Mouse (Mus musculus): Measurements from ENCODE around the gene Tmem50a. TPM values are rescaled to one million over a fixed set of nuclear protein-coding genes. Genes with fewer than 3 reads are reported as not detected.
A peak's percentile ranks its signal among the peaks of the same experiment; 100 is the strongest.

Gene Tmem50a
- 132 and 149 TPM in 2 replicates for polyA plus RNA-seq (2016; fragmentation: Nextera tagmentation; extraction: Ambion mirVana)

DNA sequence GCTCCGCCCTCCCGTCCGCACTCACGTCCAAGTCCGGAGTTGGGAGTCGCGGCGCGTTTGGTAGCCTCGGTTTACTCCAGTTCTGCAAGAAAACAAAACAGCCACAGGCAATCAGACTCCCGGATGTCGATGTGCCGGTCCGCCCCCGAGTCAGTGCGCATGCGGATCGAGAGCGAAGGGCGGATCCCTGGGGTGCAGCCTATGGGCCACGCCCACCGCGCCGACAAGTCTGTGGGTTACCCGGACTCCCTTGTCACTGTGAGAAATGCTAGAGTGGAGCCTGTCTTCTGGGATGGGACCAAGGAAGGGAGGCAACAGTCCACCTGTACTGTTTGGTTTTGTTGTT is at the start of gene Tmem50a:
TSS of gene Tmem50a (minus strand) at position 161 of the 346 bp plus-strand sequence.
- Histone ChIP-seq H3K4me1 (replicated peaks) (peaks cover 22% of the 10 kb centered on the region), H3K27me3 (ENCODE audit: insufficient read depth, poor library complexity, severe bottlenecking) (no peaks in the 10 kb centered on the region), H3K36me3 (peaks cover 26% of the 10 kb centered on the region), H3K9me3 (peaks cover 4% of the 10 kb centered on the region; the same call in 1 of the 2 replicates), H3K4me3 (peak within 1 kb of the TSS; percentile 69), H3K27ac (peak within 1 kb of the TSS; percentile 89)
- peak; percentile 92 for DNase-seq (ENCODE audit: low spot score)
- WGBS = 0% methylated on average over 25 of the region's 25 CpGs

DNA sequence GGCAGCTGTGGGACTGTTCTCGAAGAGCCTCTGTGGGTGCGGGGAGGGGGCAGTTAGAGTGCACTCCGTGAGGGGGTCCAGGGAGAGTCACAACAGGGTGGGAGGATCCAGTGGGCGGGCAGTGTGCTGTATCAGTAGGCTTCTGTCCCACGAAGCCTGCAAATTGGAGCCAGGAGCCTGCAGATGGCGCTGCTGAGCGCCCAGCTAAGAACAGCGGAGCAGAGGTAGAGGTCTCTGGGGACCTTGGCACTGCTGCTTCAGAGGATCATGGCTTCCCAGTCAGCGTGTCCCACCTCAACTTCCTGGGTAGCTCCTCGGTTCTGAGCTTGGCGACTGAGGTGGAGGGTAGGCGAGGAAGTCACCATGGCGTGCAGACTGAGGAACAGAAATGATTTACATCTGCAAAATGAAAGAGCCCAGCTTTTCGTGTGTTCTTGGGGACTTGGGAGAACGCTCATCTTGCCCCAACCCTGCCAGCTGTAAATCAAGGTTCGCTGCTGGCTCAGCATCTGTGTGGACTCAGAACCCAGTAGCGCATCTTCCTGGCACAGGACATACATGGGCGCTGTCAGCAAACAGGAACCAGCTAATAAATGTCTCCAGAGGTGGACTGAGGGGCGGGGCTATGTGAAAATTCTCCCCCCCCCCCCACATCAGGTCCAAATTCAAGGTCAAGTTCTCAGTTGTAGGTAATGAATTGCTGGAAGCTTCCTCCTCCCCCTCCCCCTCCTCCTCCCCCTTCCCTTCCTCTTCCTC is 48.4 kb upstream of the Tmem50a start:
- peak; percentile 60 for DNase-seq (ENCODE audit: low spot score)
- H3K27ac ChIP-seq = peak overlapping the region; percentile 23; the same call in 1 of the 2 replicates
- 27% methylated on average over 19 of the region's 19 CpGs for WGBS
- H3K4me1 ChIP-seq (replicated peaks) = peaks cover 7% of the 10 kb centered on the region; the same call in 1 of the 2 replicates
- H3K27me3 ChIP-seq (ENCODE audit: insufficient read depth, poor library complexity, severe bottlenecking) = peaks cover 10% of the 10 kb centered on the region; the same call in 1 of the 2 replicates
- H3K9me3 ChIP-seq = no peaks in the 10 kb centered on the region
- no peaks in the 10 kb centered on the region for H3K36me3 ChIP-seq
- H3K4me3 ChIP-seq = 0 out of 2 replicates have a peak overlapping the region, but pooled peaks have one; percentile 18

DNA sequence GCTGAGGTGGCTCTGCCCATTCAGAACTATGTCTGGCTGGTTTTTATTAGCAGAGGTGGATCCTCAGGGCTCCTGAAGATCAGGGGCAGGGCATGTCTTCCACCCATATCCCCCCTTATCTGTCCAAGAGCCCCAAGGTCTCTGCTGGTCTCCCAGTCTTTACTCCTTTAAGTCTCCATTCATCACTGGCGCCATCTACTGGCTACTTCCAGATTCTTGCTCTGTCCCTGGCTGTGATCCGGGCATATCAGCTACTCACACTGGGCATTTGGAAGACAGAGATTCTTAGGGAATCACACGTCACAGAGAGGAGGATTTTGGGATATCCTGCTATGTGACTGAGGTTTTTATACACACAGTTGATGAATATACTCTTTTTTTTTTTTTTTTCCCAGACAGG is 41.5 kb upstream of the Tmem50a start:
- DNase-seq (ENCODE audit: low spot score) = peak; percentile 58
- Histone ChIP-seq H3K36me3 (no peaks in the 10 kb centered on the region), H3K27ac (no peak overlapping the region), H3K4me3 (no peak overlapping the region), H3K9me3 (no peaks in the 10 kb centered on the region), H3K27me3 (ENCODE audit: insufficient read depth, poor library complexity, severe bottlenecking) (peaks cover 35% of the 10 kb centered on the region), H3K4me1 (replicated peaks) (peaks cover 9% of the 10 kb centered on the region)
- 23% methylated on average over 3 of the region's 3 CpGs for WGBS

DNA sequence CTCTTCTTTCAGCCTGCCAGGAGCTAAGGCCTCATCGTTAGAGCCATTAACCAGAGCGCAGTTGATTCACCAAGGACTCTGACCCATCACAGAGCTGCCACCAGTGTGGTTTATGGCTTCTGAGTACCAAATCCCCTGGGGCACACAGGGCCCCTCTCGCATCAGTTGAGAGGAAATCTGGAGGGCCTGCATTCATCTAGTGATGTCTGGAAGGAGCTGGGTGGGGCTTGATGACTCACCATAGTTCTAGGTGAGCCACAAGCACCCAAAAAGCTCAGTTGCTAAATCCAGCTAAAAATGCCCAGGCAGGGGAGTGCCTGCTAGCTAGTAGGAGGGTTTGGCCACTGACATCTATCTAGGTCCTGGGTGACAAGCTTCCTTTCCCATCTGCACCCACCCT is 41.0 kb upstream of the Tmem50a start:
- no peak overlapping the region for H3K27ac ChIP-seq
- no peak for DNase-seq (ENCODE audit: low spot score)
- H3K27me3 ChIP-seq (ENCODE audit: insufficient read depth, poor library complexity, severe bottlenecking) = peaks cover 32% of the 10 kb centered on the region
- no peaks in the 10 kb centered on the region for H3K36me3 ChIP-seq
- H3K4me3 ChIP-seq = no peak overlapping the region
- peaks cover 9% of the 10 kb centered on the region for H3K4me1 ChIP-seq (replicated peaks)
- WGBS = 81% methylated on average over 3 of the region's 3 CpGs
- H3K9me3 ChIP-seq = no peaks in the 10 kb centered on the region

DNA sequence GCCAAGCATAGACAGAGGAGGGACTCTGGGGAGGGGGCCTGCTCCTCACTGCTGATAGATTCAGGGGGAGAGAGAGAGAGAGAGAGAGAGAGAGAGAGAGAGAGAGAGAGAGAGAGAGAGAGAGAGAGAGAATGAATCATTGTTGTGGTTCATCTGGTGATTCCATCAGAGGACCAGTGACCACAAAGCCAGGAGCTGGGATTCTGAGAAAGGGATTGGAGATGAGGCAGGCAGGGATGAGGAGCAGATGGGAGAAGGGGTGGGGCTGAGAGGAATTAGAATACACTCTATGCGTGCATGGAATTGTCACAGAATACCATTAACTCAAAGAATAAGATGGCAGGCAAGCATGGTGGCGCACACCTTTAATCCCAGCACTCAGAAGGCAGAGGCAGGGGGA is 40.4 kb upstream of the Tmem50a start:
- 85% methylated on average over 2 of the region's 2 CpGs for WGBS
- H3K27ac ChIP-seq = no peak overlapping the region

DNA sequence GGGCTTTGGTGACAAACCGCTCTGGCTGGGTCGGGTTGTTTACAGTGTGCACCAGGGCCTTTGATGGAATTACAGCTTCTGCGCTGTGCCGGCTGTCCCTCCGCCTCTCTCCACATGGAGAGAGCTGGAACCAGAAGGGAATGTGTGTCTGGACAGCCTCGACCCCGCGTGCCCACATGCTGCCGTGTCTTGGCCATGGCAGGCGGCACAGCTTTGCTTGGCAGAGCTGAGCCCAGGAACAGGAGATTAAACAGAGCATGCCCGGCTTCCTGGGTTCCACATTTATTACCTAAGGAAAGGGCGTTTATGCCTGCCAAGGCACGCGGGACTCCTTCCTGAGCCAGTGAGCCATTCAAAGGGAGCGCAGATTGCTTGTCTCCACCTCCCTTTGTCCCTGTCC is 39.6 kb upstream of the Tmem50a start:
- 34% methylated on average over 15 of the region's 15 CpGs for WGBS
- peaks cover 15% of the 10 kb centered on the region for H3K4me1 ChIP-seq (replicated peaks)
- H3K4me3 ChIP-seq = no peak overlapping the region
- H3K9me3 ChIP-seq = no peaks in the 10 kb centered on the region
- H3K36me3 ChIP-seq = no peaks in the 10 kb centered on the region
- H3K27ac ChIP-seq = no peak overlapping the region
- DNase-seq (ENCODE audit: low spot score) = no peak
- peaks cover 30% of the 10 kb centered on the region for H3K27me3 ChIP-seq (ENCODE audit: insufficient read depth, poor library complexity, severe bottlenecking)

More for the DNA sequence above, 40.4 kb upstream of the Tmem50a start:
- Histone ChIP-seq H3K27me3 (ENCODE audit: insufficient read depth, poor library complexity, severe bottlenecking) (peaks cover 30% of the 10 kb centered on the region), H3K9me3 (no peaks in the 10 kb centered on the region), H3K4me1 (replicated peaks) (peaks cover 15% of the 10 kb centered on the region), H3K36me3 (no peaks in the 10 kb centered on the region), H3K4me3 (no peak overlapping the region)
- DNase-seq (ENCODE audit: low spot score) = no peak

DNA sequence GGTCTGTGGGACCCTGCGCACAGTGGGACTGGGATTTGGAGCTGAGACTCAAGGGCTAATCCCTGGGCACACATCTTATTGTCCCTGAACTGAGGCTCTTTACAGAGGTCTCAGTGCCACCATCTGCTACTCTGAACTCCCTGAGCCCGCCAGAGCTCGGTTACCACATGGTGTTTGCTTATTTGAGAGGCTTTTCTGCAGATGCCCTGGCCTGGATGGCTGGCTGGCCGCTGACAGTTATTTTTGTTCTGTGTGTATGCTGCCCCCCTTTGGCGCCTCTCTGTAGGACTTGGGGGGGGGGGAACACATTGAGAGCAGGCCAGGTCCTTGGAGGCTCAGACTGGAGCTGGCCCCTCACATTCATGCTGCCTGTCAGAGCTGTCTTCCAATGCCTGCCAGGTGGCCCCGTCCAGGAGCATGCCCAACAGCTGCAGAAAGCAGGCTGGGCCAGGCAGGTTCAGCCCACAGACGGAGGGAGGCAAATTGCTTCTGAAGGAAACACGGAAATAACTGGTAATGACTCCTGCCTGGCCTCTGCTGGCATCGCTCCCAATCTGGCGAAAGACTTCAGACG is 35.8 kb upstream of the Tmem50a start:
- DNase-seq (ENCODE audit: low spot score) = peak; percentile 67
- Histone ChIP-seq H3K4me1 (replicated peaks) (peaks cover 20% of the 10 kb centered on the region), H3K36me3 (no peaks in the 10 kb centered on the region), H3K27me3 (ENCODE audit: insufficient read depth, poor library complexity, severe bottlenecking) (peaks cover 21% of the 10 kb centered on the region), H3K4me3 (no peak overlapping the region), H3K9me3 (no peaks in the 10 kb centered on the region), H3K27ac (peak overlapping the region; percentile 62; the same call in 1 of the 2 replicates)
- WGBS = 35% methylated on average over 11 of the region's 11 CpGs

DNA sequence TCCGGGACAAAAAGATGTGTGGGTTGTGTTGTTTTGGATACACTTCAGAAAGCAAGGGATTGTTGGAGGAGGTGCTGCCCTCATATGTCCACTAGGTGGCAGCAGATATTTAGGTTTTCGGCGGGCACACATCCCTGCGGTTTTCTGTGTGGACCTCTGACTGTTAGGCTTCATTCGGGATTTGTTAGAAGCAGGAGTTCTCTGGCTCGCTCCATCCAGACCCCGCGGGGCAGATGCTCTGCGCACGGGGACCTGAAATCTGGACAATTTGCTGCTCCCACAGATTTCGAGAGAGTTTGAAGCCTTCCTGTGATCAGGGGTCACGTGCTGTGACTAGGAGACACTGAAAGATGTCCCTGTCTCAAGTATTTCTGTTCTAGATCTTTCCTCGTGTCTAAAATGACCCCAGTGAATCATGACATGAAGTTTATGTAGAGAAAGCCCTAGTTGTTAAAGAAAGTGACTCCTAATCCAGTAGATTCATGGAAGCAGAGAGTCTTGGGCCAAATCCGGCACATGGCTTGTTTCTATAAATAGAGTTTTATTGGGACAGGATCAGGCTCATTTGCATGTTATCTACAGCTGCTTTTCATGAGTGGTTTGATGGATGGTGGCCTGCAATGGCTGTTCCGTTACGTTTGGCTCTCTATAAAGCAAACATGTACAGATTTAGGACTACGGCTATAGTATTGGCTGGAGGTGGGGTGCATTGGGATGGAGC is 31.4 kb upstream of the Tmem50a start:
- peaks cover 19% of the 10 kb centered on the region for H3K4me1 ChIP-seq (replicated peaks)
- H3K4me3 ChIP-seq = peak overlapping the region; percentile 38
- 21% methylated on average over 17 of the region's 17 CpGs for WGBS
- H3K9me3 ChIP-seq = no peaks in the 10 kb centered on the region
- no peak overlapping the region for H3K27ac ChIP-seq
- peak; percentile 79 for DNase-seq (ENCODE audit: low spot score)
- H3K36me3 ChIP-seq = no peaks in the 10 kb centered on the region
- peaks cover 34% of the 10 kb centered on the region for H3K27me3 ChIP-seq (ENCODE audit: insufficient read depth, poor library complexity, severe bottlenecking)

DNA sequence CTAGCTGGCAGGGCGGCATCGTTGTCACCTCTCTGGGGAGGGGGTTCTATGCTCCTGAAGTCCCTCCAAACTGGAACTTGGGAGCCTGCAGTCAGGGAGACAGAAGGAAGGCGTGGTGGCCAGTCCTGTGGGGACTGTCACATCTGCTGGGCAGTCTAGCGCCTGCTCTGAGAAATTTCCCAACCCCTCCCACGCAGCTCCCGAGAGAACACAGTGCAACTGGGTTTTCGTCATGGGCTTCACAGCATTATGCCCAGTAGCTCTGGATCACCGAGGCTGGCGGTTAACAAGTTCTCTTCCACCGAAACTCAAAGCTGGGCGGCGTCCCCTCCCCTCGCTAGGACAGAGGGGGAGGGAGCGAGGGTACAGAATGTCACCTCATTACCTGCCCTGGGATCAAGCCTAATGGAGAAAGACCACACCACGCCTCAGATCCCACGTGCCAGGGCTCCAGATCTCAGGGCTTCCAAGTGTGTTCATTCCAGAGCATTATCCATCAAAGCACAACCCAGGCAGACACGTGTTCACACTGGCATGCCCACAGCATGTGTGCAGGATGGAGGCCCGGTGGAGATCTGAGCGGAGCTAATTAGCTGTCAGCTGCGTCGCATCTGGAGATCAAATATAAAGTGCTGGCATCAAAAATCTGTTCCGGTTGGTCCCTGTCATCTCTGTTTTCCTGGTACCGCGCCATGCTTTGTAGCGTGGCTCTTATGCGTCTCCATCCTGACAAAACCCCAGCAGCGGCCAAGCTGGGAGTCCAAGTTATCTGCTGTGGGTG is 29.1 kb upstream of the Tmem50a start:
- no peaks in the 10 kb centered on the region for H3K36me3 ChIP-seq
- 52% methylated on average over 27 of the region's 27 CpGs for WGBS
- H3K4me3 ChIP-seq = no peak overlapping the region
- no peaks in the 10 kb centered on the region for H3K9me3 ChIP-seq
- DNase-seq (ENCODE audit: low spot score) = no peak
- peaks cover 38% of the 10 kb centered on the region for H3K27me3 ChIP-seq (ENCODE audit: insufficient read depth, poor library complexity, severe bottlenecking)
- H3K27ac ChIP-seq = no peak overlapping the region
- peaks cover 19% of the 10 kb centered on the region for H3K4me1 ChIP-seq (replicated peaks)

DNA sequence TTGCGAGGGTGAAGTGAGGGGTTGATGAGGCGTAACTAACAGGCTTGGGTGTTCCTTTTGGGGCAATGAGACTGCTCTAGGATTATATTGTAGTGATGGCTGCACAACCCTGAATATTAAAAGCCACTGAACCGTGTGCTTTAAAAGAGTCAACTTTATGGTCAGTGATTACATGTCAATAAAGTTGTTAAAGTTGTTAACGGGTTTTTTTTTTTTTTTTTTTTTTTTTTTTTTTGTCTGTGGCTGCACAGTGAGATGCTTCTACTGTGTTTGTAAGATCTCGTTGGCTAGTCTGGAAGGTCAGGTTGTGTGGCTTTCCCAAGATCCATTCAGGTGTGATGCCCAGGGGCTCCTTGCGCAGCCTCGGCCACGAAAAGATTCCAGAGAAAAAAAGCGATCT is 25.1 kb upstream of the Tmem50a start:
- Histone ChIP-seq H3K4me3 (no peak overlapping the region), H3K4me1 (replicated peaks) (peaks cover 14% of the 10 kb centered on the region), H3K9me3 (no peaks in the 10 kb centered on the region), H3K27ac (no peak overlapping the region), H3K27me3 (ENCODE audit: insufficient read depth, poor library complexity, severe bottlenecking) (peaks cover 31% of the 10 kb centered on the region), H3K36me3 (peaks cover 28% of the 10 kb centered on the region)
- DNase-seq (ENCODE audit: low spot score) = no peak
- 67% methylated on average over 9 of the region's 9 CpGs for WGBS

DNA sequence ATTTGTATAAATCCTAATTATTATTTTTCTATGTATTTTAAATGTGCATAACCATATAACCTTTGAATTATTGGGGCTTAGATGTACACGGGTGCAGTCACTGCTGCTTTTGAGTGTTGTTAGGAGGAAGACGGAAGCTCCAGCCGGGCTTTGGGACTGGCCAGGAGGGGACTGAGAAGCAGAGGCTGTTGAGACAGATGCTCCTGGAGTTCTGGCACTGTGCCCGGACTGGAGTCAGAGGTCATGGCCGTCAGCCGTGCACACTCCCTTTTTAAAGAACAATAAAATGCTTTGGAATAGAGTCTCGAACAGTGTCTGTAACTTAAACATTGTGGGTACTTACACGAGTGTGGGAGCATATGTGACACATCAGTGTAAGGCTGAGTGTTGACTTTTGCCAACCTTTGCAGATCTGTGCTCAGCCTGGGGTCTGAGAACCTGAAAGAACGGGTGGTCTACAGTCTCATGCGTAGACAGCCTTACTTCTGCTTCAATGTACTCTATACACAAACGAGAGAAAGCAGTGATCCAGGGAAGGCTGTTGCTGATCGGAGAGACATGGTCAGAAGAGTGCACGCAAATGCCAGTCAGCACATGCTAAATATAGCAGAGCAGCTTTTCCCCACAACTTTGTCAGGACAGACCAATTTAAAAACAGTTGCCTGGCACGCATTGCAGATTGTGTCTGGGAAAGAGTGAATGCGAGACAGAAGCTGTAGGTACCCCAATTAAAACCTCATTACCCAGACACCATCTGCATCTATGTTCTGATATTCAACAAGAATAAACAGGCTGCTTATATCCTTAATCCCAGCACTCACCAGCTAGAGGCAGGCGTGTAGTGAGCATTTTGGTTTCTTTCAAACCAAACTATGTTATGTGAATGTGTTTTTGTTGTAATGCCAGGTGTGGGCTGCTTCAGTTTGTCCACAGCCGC is 22.7 kb upstream of the Tmem50a start:
- H3K27me3 ChIP-seq (ENCODE audit: insufficient read depth, poor library complexity, severe bottlenecking) = peaks cover 10% of the 10 kb centered on the region
- H3K27ac ChIP-seq = no peak overlapping the region
- no peaks in the 10 kb centered on the region for H3K9me3 ChIP-seq
- no peak overlapping the region for H3K4me3 ChIP-seq
- 82% methylated on average over 17 of the region's 17 CpGs for WGBS
- DNase-seq (ENCODE audit: low spot score) = no peak
- H3K36me3 ChIP-seq = peaks cover 52% of the 10 kb centered on the region
- peaks cover 6% of the 10 kb centered on the region; the same call in 1 of the 2 replicates for H3K4me1 ChIP-seq (replicated peaks)

Data from hindbrain, embryonic 10.5 days (tissue).